9 mouse cellular contexts compared by ENCODE assay signal in genomic region chr13:55953426-55953825, GRCm38 (mm10).
"Had no signal": no experiment of that assay in that cellular context is flagged by ENCODE, and none has a peak within 500 bp of the region (broad histone marks: within the 10 kb centered on the region; RNA-seq: fewer than 3 reads in every experiment).

No protein-coding gene starts in this region.

- DNase-seq: kidney, adult 11 months; kidney, adult 8-10 months; kidney, postnatal 4 days; left cerebral cortex, postnatal 4 days; liver, postnatal 0 days; midbrain, embryonic 14.5 days; thymus, adult 2 months; thymus, postnatal 14 days; thymus, postnatal 4 days had no signal
